Mouse (Mus musculus): ENCODE measurements at regions not wholly inside any gene's neighbourhood (a gene's known extent, or its start where the extent isn't known, plus 50 kb on each side); places are given as distances from the start of the nearest gene placed in this dataset.

- WGBS (ENCODE audit: insufficient replicate concordance): 70% methylated on average over 5 of the region's 5 CpGs
- no peak for ATAC-seq (ENCODE audit: insufficient read depth)
- Histone ChIP-seq H3K36me3 (replicated peaks) (no peaks in the 10 kb centered on the region), H3K27me3 (no peaks in the 10 kb centered on the region), H3K4me3 (replicated peaks) (no peak overlapping the region), H3K9ac (no peak overlapping the region), H3K4me2 (no peak overlapping the region), H3K4me1 (replicated peaks) (no peaks in the 10 kb centered on the region), H3K27ac (replicated peaks) (no peak overlapping the region), H3K9me3 (replicated peaks) (no peaks in the 10 kb centered on the region)
These were observed 130.0 kb upstream of the Prep start for GRCm38 (mm10) chr10:44936976-44937500.

GRCm38 (mm10) chr10:44930796-44931195 is 136.2 kb upstream of the Prep start:
- Histone ChIP-seq H3K4me1 (replicated peaks) (no peaks in the 10 kb centered on the region), H3K27ac (replicated peaks) (no peak overlapping the region), H3K9me3 (replicated peaks) (no peaks in the 10 kb centered on the region), H3K4me3 (replicated peaks) (no peak overlapping the region), H3K36me3 (replicated peaks) (no peaks in the 10 kb centered on the region), H3K4me2 (no peak overlapping the region), H3K27me3 (no peaks in the 10 kb centered on the region), H3K9ac (no peak overlapping the region)
- WGBS (ENCODE audit: insufficient replicate concordance): 66% methylated on average over 2 of the region's 2 CpGs
- ATAC-seq (ENCODE audit: insufficient read depth): no peak

GRCm38 (mm10) chr10:44913751-44914388 is 153.1 kb upstream of the Prep start:
- WGBS (ENCODE audit: insufficient replicate concordance): 60% methylated on average over 8 of the region's 8 CpGs
- Histone ChIP-seq H3K27me3 (no peaks in the 10 kb centered on the region), H3K4me2 (no peak overlapping the region), H3K9me3 (replicated peaks) (no peaks in the 10 kb centered on the region), H3K9ac (no peak overlapping the region), H3K4me1 (replicated peaks) (no peaks in the 10 kb centered on the region), H3K27ac (replicated peaks) (no peak overlapping the region), H3K36me3 (replicated peaks) (no peaks in the 10 kb centered on the region), H3K4me3 (replicated peaks) (no peak overlapping the region)
- ATAC-seq (ENCODE audit: insufficient read depth): no peak

DNA sequence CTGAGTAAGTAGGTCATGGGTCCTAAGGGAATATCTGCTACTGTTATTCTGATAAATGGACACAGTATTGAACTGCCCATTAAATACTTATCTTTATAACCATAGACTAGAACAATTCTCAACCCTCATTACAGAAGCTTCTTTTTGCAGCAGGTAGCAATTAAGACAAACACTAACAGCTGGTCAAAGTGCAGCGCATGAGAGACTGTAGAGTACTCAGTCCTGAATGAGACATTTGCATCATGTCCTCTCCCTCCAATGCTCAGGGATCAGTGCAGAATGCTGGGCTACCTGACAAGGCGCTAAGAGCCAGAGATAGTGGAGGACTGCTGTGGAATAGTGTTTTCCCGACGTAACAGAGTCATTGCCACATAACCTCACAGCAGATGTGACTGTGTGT is 162.5 kb upstream of the Prep start:
- H3K27me3 ChIP-seq: no peaks in the 10 kb centered on the region
- no peaks in the 10 kb centered on the region for H3K9me3 ChIP-seq (replicated peaks)
- H3K4me1 ChIP-seq (replicated peaks): no peaks in the 10 kb centered on the region
- H3K9ac ChIP-seq: no peak overlapping the region
- WGBS (ENCODE audit: insufficient replicate concordance): 75% methylated on average over 4 of the region's 4 CpGs
- ATAC-seq (ENCODE audit: insufficient read depth): no peak
- no peak overlapping the region for H3K4me2 ChIP-seq
- H3K27ac ChIP-seq (replicated peaks): no peak overlapping the region
- no peaks in the 10 kb centered on the region for H3K36me3 ChIP-seq (replicated peaks)
- H3K4me3 ChIP-seq (replicated peaks): no peak overlapping the region

DNA sequence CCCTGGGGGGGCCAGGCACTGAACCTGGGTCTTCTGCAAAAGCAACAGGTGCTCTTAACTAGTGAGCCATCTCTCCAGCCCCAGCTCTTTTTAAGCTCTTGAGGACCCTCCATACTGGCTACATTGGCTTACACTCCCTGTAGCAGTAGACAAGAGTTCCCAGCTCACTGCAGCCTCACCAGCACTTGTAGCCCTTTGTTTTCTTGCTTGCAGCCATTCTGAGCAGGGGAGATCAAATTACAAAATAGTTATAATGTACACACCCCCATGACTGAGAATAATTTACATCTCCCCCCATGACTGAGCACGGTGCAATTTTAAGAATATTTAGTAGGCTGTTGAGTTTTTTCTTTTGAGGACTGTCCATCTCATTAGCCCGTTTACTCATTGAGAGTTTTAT is 165.8 kb upstream of the Prep start:
- Histone ChIP-seq H3K4me3 (replicated peaks) (no peak overlapping the region), H3K4me1 (replicated peaks) (no peaks in the 10 kb centered on the region), H3K4me2 (no peak overlapping the region), H3K27me3 (no peaks in the 10 kb centered on the region), H3K9ac (no peak overlapping the region), H3K9me3 (replicated peaks) (no peaks in the 10 kb centered on the region), H3K27ac (replicated peaks) (no peak overlapping the region), H3K36me3 (replicated peaks) (no peaks in the 10 kb centered on the region)
- no peak for ATAC-seq (ENCODE audit: insufficient read depth)
- 59% methylated on average over 2 of the region's 2 CpGs for WGBS (ENCODE audit: insufficient replicate concordance)

GRCm38 (mm10) chr10:44892124-44892523 is 174.9 kb upstream of the Prep start:
- ATAC-seq (ENCODE audit: insufficient read depth): no peak
- Histone ChIP-seq H3K36me3 (replicated peaks) (no peaks in the 10 kb centered on the region), H3K9me3 (replicated peaks) (no peaks in the 10 kb centered on the region), H3K9ac (no peak overlapping the region), H3K4me3 (replicated peaks) (no peak overlapping the region), H3K27ac (replicated peaks) (no peak overlapping the region), H3K27me3 (no peaks in the 10 kb centered on the region), H3K4me2 (no peak overlapping the region), H3K4me1 (replicated peaks) (no peaks in the 10 kb centered on the region)
- 38% methylated on average over 6 of the region's 6 CpGs for WGBS (ENCODE audit: insufficient replicate concordance)

DNA sequence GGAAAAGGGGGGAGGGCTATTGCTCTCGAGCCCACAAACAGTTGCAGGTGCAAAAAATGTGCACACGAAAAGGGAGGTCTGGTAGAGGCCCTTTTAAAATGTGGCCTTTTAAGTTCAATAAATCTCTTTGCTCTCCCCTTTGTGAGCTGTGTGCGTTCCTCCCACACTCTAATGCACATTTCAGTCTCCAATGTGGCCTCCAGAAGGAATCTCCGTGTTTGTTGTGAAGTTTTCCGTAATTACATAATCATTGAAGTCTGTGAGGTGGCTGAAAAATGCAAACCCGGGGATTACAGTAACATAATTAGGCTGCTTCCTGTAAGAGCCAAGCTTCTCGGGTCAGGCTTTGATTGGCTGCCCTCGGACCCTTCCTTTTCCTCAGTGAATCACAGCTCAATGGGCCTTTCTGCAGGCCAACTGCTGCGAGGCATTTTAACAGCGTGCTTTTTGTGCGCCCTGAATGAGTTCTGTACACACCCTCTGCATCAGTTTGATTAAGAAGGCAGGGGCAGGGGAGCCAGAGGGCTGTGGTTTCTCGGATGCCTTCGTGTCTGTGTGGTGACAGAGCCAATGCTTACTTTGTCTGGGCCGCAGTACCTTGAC is 179.8 kb upstream of the Prep start:
- Histone ChIP-seq H3K4me2 (no peak overlapping the region), H3K9me3 (replicated peaks) (no peaks in the 10 kb centered on the region), H3K4me1 (replicated peaks) (no peaks in the 10 kb centered on the region), H3K9ac (no peak overlapping the region), H3K36me3 (replicated peaks) (no peaks in the 10 kb centered on the region), H3K4me3 (replicated peaks) (no peak overlapping the region), H3K27ac (replicated peaks) (no peak overlapping the region), H3K27me3 (no peaks in the 10 kb centered on the region)
- 53% methylated on average over 14 of the region's 14 CpGs for WGBS (ENCODE audit: insufficient replicate concordance)
- ATAC-seq (ENCODE audit: insufficient read depth): no peak

GRCm38 (mm10) chr10:44881967-44882366 is 185.0 kb upstream of the Prep start:
- no peak overlapping the region for H3K4me2 ChIP-seq
- H3K4me3 ChIP-seq (replicated peaks): no peak overlapping the region
- WGBS (ENCODE audit: insufficient replicate concordance): 40% methylated on average over 2 of the region's 2 CpGs
- H3K36me3 ChIP-seq (replicated peaks): no peaks in the 10 kb centered on the region
- no peak overlapping the region for H3K27ac ChIP-seq (replicated peaks)
- no peak overlapping the region for H3K9ac ChIP-seq
- no peaks in the 10 kb centered on the region for H3K9me3 ChIP-seq (replicated peaks)
- no peak for ATAC-seq (ENCODE audit: insufficient read depth)
- no peaks in the 10 kb centered on the region for H3K4me1 ChIP-seq (replicated peaks)
- no peaks in the 10 kb centered on the region for H3K27me3 ChIP-seq

DNA sequence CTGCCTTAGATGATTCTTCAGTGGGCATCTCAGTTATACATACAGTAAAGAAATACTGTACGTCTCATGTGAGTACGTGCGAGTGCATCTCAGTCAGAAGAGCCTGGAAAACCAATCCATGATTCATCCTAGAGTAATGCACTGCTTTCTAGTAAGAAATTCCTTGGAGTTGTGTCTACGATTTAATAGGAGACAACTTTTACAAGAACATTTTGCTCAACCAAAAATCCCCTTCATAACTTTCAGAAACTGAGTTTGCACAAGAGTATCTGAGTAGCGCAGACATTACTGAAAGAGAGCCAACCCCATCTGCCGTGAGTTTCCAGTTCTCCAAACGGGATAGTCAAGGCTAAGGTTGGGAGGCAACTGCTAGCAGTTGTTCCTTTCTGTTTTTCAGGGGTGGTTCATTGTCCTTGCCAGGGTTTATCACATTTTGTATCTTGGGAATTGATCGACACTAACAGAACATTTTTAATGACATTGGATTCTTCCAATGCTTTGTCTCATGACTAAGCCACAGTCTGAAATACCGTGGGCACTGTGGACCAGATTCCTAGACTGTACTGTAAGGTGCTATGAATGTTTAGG is 189.8 kb upstream of the Prep start:
- no peak overlapping the region for H3K4me3 ChIP-seq (replicated peaks)
- H3K4me2 ChIP-seq: no peak overlapping the region
- no peaks in the 10 kb centered on the region for H3K27me3 ChIP-seq
- no peaks in the 10 kb centered on the region for H3K36me3 ChIP-seq (replicated peaks)
- H3K4me1 ChIP-seq (replicated peaks): no peaks in the 10 kb centered on the region
- ATAC-seq (ENCODE audit: insufficient read depth): no peak
- H3K9me3 ChIP-seq (replicated peaks): no peaks in the 10 kb centered on the region
- no peak overlapping the region for H3K9ac ChIP-seq
- 73% methylated on average over 9 of the region's 9 CpGs for WGBS (ENCODE audit: insufficient replicate concordance)
- H3K27ac ChIP-seq (replicated peaks): no peak overlapping the region

- 68% methylated on average over 5 of the region's 5 CpGs for WGBS (ENCODE audit: insufficient replicate concordance)
- Histone ChIP-seq H3K9me3 (replicated peaks) (no peaks in the 10 kb centered on the region), H3K27ac (replicated peaks) (no peak overlapping the region), H3K4me2 (no peak overlapping the region), H3K9ac (no peak overlapping the region), H3K4me1 (replicated peaks) (no peaks in the 10 kb centered on the region), H3K27me3 (no peaks in the 10 kb centered on the region), H3K36me3 (replicated peaks) (no peaks in the 10 kb centered on the region), H3K4me3 (replicated peaks) (no peak overlapping the region)
- no peak for ATAC-seq (ENCODE audit: insufficient read depth)
These were observed 193.2 kb upstream of the Prep start for GRCm38 (mm10) chr10:44873642-44874285.

GRCm38 (mm10) chr10:44864191-44864747 is 202.7 kb upstream of the Prep start:
- Histone ChIP-seq H3K4me3 (replicated peaks) (no peak overlapping the region), H3K27me3 (no peaks in the 10 kb centered on the region), H3K9me3 (replicated peaks) (no peaks in the 10 kb centered on the region), H3K36me3 (replicated peaks) (no peaks in the 10 kb centered on the region), H3K9ac (no peak overlapping the region), H3K4me2 (no peak overlapping the region), H3K4me1 (replicated peaks) (no peaks in the 10 kb centered on the region), H3K27ac (replicated peaks) (no peak overlapping the region)
- no peak for ATAC-seq (ENCODE audit: insufficient read depth)
- 40% methylated on average over 1 of the region's 1 CpGs for WGBS (ENCODE audit: insufficient replicate concordance)
